Mouse (Mus musculus) E14TG2a.4 (cell line): ENCODE results near the gene Drg2.

ENCODE experiments used
- H3K27me3 ChIP-seq: 2 replicates; pipeline ENCODE4 v1.6.1; 2014; ENCODE audit warnings: low read length, control low read depth; ENCODE audit not compliant: insufficient read depth
- H3K36me3 ChIP-seq: 2 replicates; pipeline ENCODE4 v1.6.1; 2014; ENCODE audit warnings: low read length, control low read depth; ENCODE audit not compliant: insufficient read depth
- H3K4me1 ChIP-seq: replicated peaks from 2 replicates; pipeline ENCODE4 v1.6.1; 2014; ENCODE audit warnings: low read depth, low read length, control low read depth
- H3K4me3 ChIP-seq: replicated peaks from 2 replicates; pipeline ENCODE4 v1.5.1; 2014; ENCODE audit warnings: mild to moderate bottlenecking, low read length
- H3K9me3 ChIP-seq: 2 replicates; pipeline ENCODE4 v1.6.1; 2014; ENCODE audit warnings: low read length, control low read depth
- CTCF ChIP-seq: conservative IDR thresholded peaks from 2 replicates; pipeline ENCODE4 v1.5.1; 2014; ENCODE audit warnings: low read length
- NANOG ChIP-seq: IDR thresholded peaks from 2 replicates; pipeline ENCODE4 v1.6.1; 2014; ENCODE audit warnings: borderline replicate concordance, low read length, mixed read lengths
- POU5F1 ChIP-seq: IDR thresholded peaks from 2 replicates; pipeline ENCODE4 v1.6.1; 2014; ENCODE audit warnings: low read length, borderline replicate concordance

The Drg2 gene

DNA sequence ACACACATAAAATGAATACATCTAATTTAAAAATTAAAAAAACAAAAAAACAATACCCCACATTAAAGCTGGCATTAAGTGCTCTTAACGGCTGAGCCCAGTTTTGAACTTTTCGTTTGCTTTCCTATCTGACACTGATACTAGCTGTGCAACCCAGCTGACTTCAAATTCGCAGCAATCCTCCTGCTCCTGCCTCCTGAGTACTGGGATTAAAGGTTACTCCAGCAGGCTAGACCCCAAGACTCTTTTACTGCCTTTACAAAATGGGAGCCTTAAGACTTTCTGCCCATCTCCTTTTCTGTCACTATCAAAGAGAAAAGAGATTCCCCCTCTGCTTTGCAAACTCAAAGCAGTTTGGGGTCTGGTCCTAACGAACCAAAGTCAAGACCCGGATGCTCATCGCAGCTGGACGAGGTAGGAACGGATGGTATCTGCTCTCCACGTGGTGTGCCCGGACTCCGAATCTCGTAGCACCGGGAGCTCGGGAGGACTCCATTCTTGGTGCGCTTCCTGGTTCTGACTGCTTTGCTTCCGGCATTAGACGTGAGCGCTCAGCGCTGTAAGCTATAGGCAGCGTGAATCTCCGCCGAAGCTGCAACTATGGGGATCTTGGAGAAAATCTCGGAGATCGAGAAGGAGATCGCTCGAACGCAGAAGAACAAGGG is at the start of gene Drg2:
TSS of gene Drg2 (plus strand) at position 512 of the 665 bp plus-strand sequence.
- Histone ChIP-seq H3K4me1 (peaks cover 22% of the 10 kb centered on the region), H3K27me3 (no peaks in the 10 kb centered on the region), H3K4me3 (peak within 1 kb of the TSS; percentile 94), H3K36me3 (peaks cover 40% of the 10 kb centered on the region), H3K9me3 (no peaks in the 10 kb centered on the region)
- TF ChIP-seq CTCF: no peak
- peak; percentile 43; the same call in 1 of the 2 replicates for TF ChIP-seq POU5F1

GRCm38 (mm10) chr11:60406606-60407005 is 47.8 kb upstream of the Drg2 start:
- Histone ChIP-seq H3K27me3 (no peaks in the 10 kb centered on the region), H3K4me3 (no peak overlapping the region), H3K9me3 (no peaks in the 10 kb centered on the region), H3K4me1 (peaks cover 7% of the 10 kb centered on the region), H3K36me3 (peaks cover 97% of the 10 kb centered on the region)
- TF ChIP-seq POU5F1: no peak
- TF ChIP-seq NANOG: no peak
- no peak for TF ChIP-seq CTCF

DNA sequence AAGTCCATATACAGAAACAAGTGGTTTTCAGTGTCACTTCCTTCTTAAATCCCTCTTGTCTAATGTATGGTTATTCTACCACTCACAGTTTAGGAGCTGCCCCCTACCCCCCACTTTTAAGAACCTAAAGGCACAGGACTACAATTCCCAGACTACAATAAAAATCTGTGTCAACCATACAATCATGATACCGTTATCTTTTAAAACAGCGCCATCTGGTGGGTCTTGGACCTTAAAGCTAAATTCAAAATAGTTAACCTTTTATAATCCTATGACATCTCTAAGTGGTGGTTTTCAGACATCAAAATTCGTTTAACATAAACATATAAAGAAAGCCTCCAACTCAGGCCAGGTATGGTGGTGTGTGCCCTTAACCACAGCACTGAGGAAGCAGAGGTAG is 42.2 kb upstream of the Drg2 start:
- TF ChIP-seq CTCF: peak; percentile 73
- no peak for TF ChIP-seq POU5F1
- no peak for TF ChIP-seq NANOG
- no peaks in the 10 kb centered on the region for H3K27me3 ChIP-seq
- H3K4me3 ChIP-seq: no peak overlapping the region
- H3K36me3 ChIP-seq: peaks cover 56% of the 10 kb centered on the region
- H3K9me3 ChIP-seq: no peaks in the 10 kb centered on the region
- H3K4me1 ChIP-seq: peaks cover 31% of the 10 kb centered on the region

- no peak for TF ChIP-seq NANOG
- TF ChIP-seq CTCF: no peak
- no peak for TF ChIP-seq POU5F1
- Histone ChIP-seq H3K4me1 (peaks cover 32% of the 10 kb centered on the region), H3K4me3 (no peak overlapping the region), H3K27me3 (no peaks in the 10 kb centered on the region), H3K9me3 (no peaks in the 10 kb centered on the region), H3K36me3 (peaks cover 49% of the 10 kb centered on the region)
Measured at GRCm38 (mm10) chr11:60412921-60413320, 41.5 kb upstream of the Drg2 start.

GRCm38 (mm10) chr11:60416590-60416962 is 37.8 kb upstream of the Drg2 start:
- peak overlapping the region; percentile 96 for H3K4me3 ChIP-seq
- H3K9me3 ChIP-seq: no peaks in the 10 kb centered on the region
- H3K27me3 ChIP-seq: no peaks in the 10 kb centered on the region
- peaks cover 47% of the 10 kb centered on the region for H3K4me1 ChIP-seq
- peaks cover 37% of the 10 kb centered on the region for H3K36me3 ChIP-seq
- no peak for TF ChIP-seq NANOG
- no peak for TF ChIP-seq POU5F1
- TF ChIP-seq CTCF: no peak

- H3K9me3 ChIP-seq: no peaks in the 10 kb centered on the region
- no peak for TF ChIP-seq POU5F1
- no peak for TF ChIP-seq CTCF
- TF ChIP-seq NANOG: no peak
- peak within 1 kb of the TSS; percentile 96 for H3K4me3 ChIP-seq
- H3K36me3 ChIP-seq: peaks cover 38% of the 10 kb centered on the region
- H3K27me3 ChIP-seq: no peaks in the 10 kb centered on the region
- peaks cover 53% of the 10 kb centered on the region for H3K4me1 ChIP-seq
Measured at GRCm38 (mm10) chr11:60416963-60417716, 37.3 kb upstream of the Drg2 start, which contains the start of gene Gid4. Gid4 (plus strand) TSS chr11:60417145.

- H3K27me3 ChIP-seq: no peaks in the 10 kb centered on the region
- H3K36me3 ChIP-seq: peaks cover 38% of the 10 kb centered on the region
- no peak for TF ChIP-seq CTCF
- TF ChIP-seq NANOG: no peak
- TF ChIP-seq POU5F1: no peak
- H3K4me3 ChIP-seq: peak within 1 kb of the TSS; percentile 96
- H3K4me1 ChIP-seq: peaks cover 60% of the 10 kb centered on the region
- H3K9me3 ChIP-seq: no peaks in the 10 kb centered on the region
Measured at GRCm38 (mm10) chr11:60417717-60418472, 36.5 kb upstream of the Drg2 start, which contains the start of gene Atpaf2. Atpaf2 (minus strand) TSS chr11:60418457.

DNA sequence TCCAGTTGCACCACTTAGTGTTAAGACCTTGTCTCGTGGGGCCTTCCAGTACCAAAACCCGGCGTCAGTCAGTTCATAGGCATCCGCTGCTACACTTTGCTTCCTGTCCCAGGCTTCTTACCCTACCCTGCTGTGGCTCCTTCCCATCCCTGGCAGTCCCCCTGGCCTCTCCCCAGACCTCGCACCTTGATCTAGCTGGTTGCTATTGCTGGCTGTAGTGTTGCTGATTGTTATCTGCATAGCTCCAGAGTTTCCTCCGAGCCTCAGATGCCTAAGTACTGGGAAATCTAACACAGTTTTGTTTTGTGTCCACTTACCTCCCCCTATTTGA is 36.0 kb upstream of the Drg2 start:
- Histone ChIP-seq H3K27me3 (no peaks in the 10 kb centered on the region), H3K4me3 (peak overlapping the region; percentile 96), H3K36me3 (peaks cover 38% of the 10 kb centered on the region), H3K4me1 (peaks cover 66% of the 10 kb centered on the region), H3K9me3 (no peaks in the 10 kb centered on the region)
- TF ChIP-seq CTCF: no peak
- no peak for TF ChIP-seq NANOG
- no peak for TF ChIP-seq POU5F1
